Mouse (Mus musculus): ENCODE results near the gene Tmem40.

Tmem40 gene

GRCm38 (mm10) chr6:115701302-115701701 is 60.9 kb downstream of the Tmem40 start:
- peak; percentile 39 for DNase-seq (ENCODE audit: low spot score)

- DNase-seq (ENCODE audit: low spot score) = peak; percentile 76
Observed at GRCm38 (mm10) chr6:115700778-115701177, 61.4 kb downstream of the Tmem40 start.

GRCm38 (mm10) chr6:115698699-115699098 is 63.5 kb downstream of the Tmem40 start:
- DNase-seq (ENCODE audit: low spot score) = no peak

- DNase-seq (ENCODE audit: low spot score) = peak; percentile 39
Observed at GRCm38 (mm10) chr6:115697739-115698558, 64.3 kb downstream of the Tmem40 start.

GRCm38 (mm10) chr6:115696707-115697215 is 65.4 kb downstream of the Tmem40 start:
- DNase-seq (ENCODE audit: low spot score) = no peak

- DNase-seq (ENCODE audit: low spot score) = no peak
Observed at GRCm38 (mm10) chr6:115695124-115695523, 67.1 kb downstream of the Tmem40 start.

GRCm38 (mm10) chr6:115694441-115694842 is 67.8 kb downstream of the Tmem40 start:
- no peak for DNase-seq (ENCODE audit: low spot score)

- peak; percentile 38 for DNase-seq (ENCODE audit: low spot score)
Observed at GRCm38 (mm10) chr6:115692963-115693730, 69.1 kb downstream of the Tmem40 start.

GRCm38 (mm10) chr6:115692163-115692950 is 69.9 kb downstream of the Tmem40 start:
- DNase-seq (ENCODE audit: low spot score) = no peak

- no peak for DNase-seq (ENCODE audit: low spot score)
Observed at GRCm38 (mm10) chr6:115690105-115690504, 72.1 kb downstream of the Tmem40 start.

- no peak for DNase-seq (ENCODE audit: low spot score)
Observed at GRCm38 (mm10) chr6:115688589-115688988, 73.6 kb downstream of the Tmem40 start.

GRCm38 (mm10) chr6:115687753-115688152 is 74.5 kb downstream of the Tmem40 start:
- no peak for DNase-seq (ENCODE audit: low spot score)

- DNase-seq (ENCODE audit: low spot score) = no peak
Observed at GRCm38 (mm10) chr6:115684851-115685646, 77.2 kb downstream of the Tmem40 start.

- no peak for DNase-seq (ENCODE audit: low spot score)
Observed at GRCm38 (mm10) chr6:115684271-115684670, 77.9 kb downstream of the Tmem40 start.

- no peak for DNase-seq (ENCODE audit: low spot score)
Observed at GRCm38 (mm10) chr6:115681066-115681465, 81.1 kb downstream of the Tmem40 start.

Data from yolk sac, embryonic 10.5 days (tissue).